Mouse (Mus musculus) right cerebral cortex, postnatal 14 days (tissue): ENCODE results near the gene Nlrx1.
"Not testable (repeated sequence)": the region's sequence is repeated elsewhere in the genome, so short reads cannot be mapped to it uniquely, and the experiment has no call there.

ENCODE experiments used
- DNase-seq: peaks from one replicate; pipeline ENCODE4 v3.0.0; 2022

Nlrx1 gene

GRCm38 (mm10) chr9:44268432-44268831 is at the start of gene Nlrx1:
Nlrx1 (minus strand) TSS chr9:44268599.
- no peak for DNase-seq

- DNase-seq = no peak
These were observed 49.1 kb upstream of the Nlrx1 start for GRCm38 (mm10) chr9:44317452-44317851.

- no peak for DNase-seq
These were observed 46.5 kb upstream of the Nlrx1 start for GRCm38 (mm10) chr9:44314910-44315309.

- no peak for DNase-seq
These were observed 45.8 kb upstream of the Nlrx1 start for GRCm38 (mm10) chr9:44314257-44314547.

GRCm38 (mm10) chr9:44313476-44314256 is 45.3 kb upstream of the Nlrx1 start:
- peak; percentile 87 for DNase-seq

GRCm38 (mm10) chr9:44311136-44312134 is 43.0 kb upstream of the Nlrx1 start:
- DNase-seq = no peak

- DNase-seq = no peak
These were observed 42.3 kb upstream of the Nlrx1 start for GRCm38 (mm10) chr9:44310750-44311135.

GRCm38 (mm10) chr9:44309756-44310155 is 41.4 kb upstream of the Nlrx1 start:
- DNase-seq = no peak

- no peak for DNase-seq
These were observed 38.8 kb upstream of the Nlrx1 start for GRCm38 (mm10) chr9:44307248-44307647.

- DNase-seq = no peak
These were observed 38.1 kb upstream of the Nlrx1 start for GRCm38 (mm10) chr9:44306532-44306931.

- peak; percentile 97 for DNase-seq
These were observed 37.2 kb upstream of the Nlrx1 start, which contains the start of gene Hinfp for GRCm38 (mm10) chr9:44305466-44306079. Hinfp (minus strand) TSS chr9:44305671.

GRCm38 (mm10) chr9:44300001-44300400 is 31.6 kb upstream of the Nlrx1 start:
- not testable (repeated sequence) for DNase-seq

GRCm38 (mm10) chr9:44292490-44292889 is 24.1 kb upstream of the Nlrx1 start:
- no peak for DNase-seq

- no peak for DNase-seq
These were observed 20.5 kb upstream of the Nlrx1 start for GRCm38 (mm10) chr9:44288959-44289291.

GRCm38 (mm10) chr9:44288076-44288958 is 19.9 kb upstream of the Nlrx1 start, which contains the start of gene Abcg4:
Abcg4 (minus strand) TSS chr9:44288615.
- peak; percentile 48 for DNase-seq

- DNase-seq = peak; percentile 38
These were observed 19.1 kb upstream of the Nlrx1 start for GRCm38 (mm10) chr9:44287401-44288075.

- DNase-seq = no peak
These were observed 18.6 kb upstream of the Nlrx1 start for GRCm38 (mm10) chr9:44287003-44287400.

- DNase-seq = no peak
These were observed 18.0 kb upstream of the Nlrx1 start for GRCm38 (mm10) chr9:44286256-44286850.

GRCm38 (mm10) chr9:44283183-44283582 is 14.8 kb upstream of the Nlrx1 start:
- no peak for DNase-seq

- DNase-seq = no peak
These were observed 1.6 kb upstream of the Nlrx1 start for GRCm38 (mm10) chr9:44269973-44270372.

GRCm38 (mm10) chr9:44269077-44269476 is 678 bp upstream of the Nlrx1 start:
- no peak for DNase-seq
